Mouse (Mus musculus): ENCODE data around the gene Kmt2a. TPM values are rescaled to one million over a fixed set of nuclear protein-coding genes. Genes with fewer than 3 reads are reported as not detected.

The Kmt2a gene
- 10.4 and 14.7 TPM in 2 replicates for polyA plus RNA-seq (2014; fragmentation: Nextera tagmentation; extraction: Ambion mirVana)

DNA sequence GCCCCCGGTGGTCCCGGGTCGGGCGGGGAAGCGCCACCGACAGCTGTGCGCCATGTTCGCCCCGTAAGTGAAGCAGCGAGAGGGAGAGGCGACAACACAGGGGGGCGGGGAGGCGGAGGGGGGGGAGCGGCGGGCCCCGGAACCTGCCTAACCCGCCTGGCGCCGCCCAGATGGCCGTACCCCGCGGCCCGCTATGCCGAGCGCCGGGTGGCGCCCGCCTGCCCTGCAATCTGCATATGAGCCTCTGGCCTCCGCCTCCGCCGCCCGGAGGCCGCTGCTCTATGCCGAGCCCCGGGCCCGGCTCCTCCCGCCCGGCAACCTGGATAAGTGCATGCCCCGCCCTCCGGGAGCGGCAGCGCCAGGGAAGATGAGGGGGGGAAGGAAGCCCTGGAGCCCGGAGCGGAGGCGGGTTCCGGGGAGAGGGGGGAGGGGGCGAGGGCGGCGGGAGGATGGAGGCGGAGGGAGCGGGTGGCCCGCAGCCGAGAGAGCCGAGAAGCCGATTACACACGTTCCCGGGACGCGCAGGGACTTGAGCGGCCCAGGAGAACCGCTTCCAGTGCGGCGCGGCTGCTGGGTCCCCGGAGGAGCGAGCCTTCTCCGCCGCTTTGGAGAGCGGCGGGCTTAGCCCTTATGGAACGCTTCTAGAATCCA lies at the start of gene Kmt2a:
Kmt2a (minus strand) TSS at position 76 of the 651 bp plus-strand sequence.
- DNase-seq (ENCODE audit: low spot score) = peak; percentile 100
- peak within 1 kb of the TSS; percentile 98 for H3K4me3 ChIP-seq (ENCODE audit: low read depth, low read length)
- peak within 1 kb of the TSS; percentile 89 for H3K27ac ChIP-seq (ENCODE audit: low read depth)
- ATAC-seq (replicated peaks; ENCODE audit: low FRiP score, low TSS enrichment, low read depth) = peak; percentile 88
- no peaks in the 10 kb centered on the region for H3K9me3 ChIP-seq (ENCODE audit: control insufficient read depth, low read length)
- H3K9ac ChIP-seq (ENCODE audit: low read length) = peak within 1 kb of the TSS; percentile 91
- H3K27me3 ChIP-seq (replicated peaks; ENCODE audit: control insufficient read depth, insufficient read depth, low read length) = no peaks in the 10 kb centered on the region
- WGBS = under 1% methylated on average over 35 of the region's 71 CpGs
- H3K4me1 ChIP-seq (replicated peaks; ENCODE audit: control insufficient read depth, insufficient read depth, low read length) = peaks cover 37% of the 10 kb centered on the region
- H3K4me2 ChIP-seq (ENCODE audit: low read length) = peak within 1 kb of the TSS; percentile 98
- H3K36me3 ChIP-seq (ENCODE audit: control insufficient read depth, insufficient read depth, low read length) = 0 out of 2 replicates have a peak, but pooled peaks cover 5% of the 10 kb centered on the region

DNA sequence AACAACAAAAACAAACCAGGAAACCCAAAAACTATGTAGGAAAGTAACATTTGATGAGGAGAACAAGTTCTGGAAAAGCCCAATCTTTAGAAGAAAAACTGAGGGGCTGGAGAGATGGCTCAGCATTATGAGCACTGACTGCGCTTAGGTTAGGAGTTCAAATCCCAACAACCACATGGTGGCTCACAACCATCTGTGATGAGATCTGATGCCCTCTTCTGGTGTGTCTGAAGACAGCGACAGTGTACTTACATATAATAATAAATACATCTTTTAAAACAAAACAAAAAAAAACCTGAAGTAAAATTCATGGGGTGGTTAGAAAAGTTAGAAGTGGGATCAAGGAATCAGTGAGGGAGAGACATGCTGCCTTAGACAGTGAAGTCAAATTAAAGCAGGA lies 40.4 kb upstream of the Kmt2a start:
- Histone ChIP-seq H3K4me2 (ENCODE audit: low read length) (peak overlapping the region; percentile 84), H3K27ac (ENCODE audit: low read depth) (peak overlapping the region; percentile 72; the same call in 1 of the 2 replicates), H3K4me3 (ENCODE audit: low read depth, low read length) (peak overlapping the region; percentile 91), H3K4me1 (replicated peaks; ENCODE audit: control insufficient read depth, insufficient read depth, low read length) (peaks cover 7% of the 10 kb centered on the region), H3K9me3 (ENCODE audit: control insufficient read depth, low read length) (no peaks in the 10 kb centered on the region), H3K9ac (ENCODE audit: low read length) (no peak overlapping the region), H3K27me3 (replicated peaks; ENCODE audit: control insufficient read depth, insufficient read depth, low read length) (no peaks in the 10 kb centered on the region), H3K36me3 (ENCODE audit: control insufficient read depth, insufficient read depth, low read length) (0 out of 2 replicates have a peak, but pooled peaks cover 5% of the 10 kb centered on the region)
- 79% methylated on average over 2 of the region's 2 CpGs for WGBS
- DNase-seq (ENCODE audit: low spot score) (no peak), ATAC-seq (replicated peaks; ENCODE audit: low FRiP score, low TSS enrichment, low read depth) (no peak)

DNA sequence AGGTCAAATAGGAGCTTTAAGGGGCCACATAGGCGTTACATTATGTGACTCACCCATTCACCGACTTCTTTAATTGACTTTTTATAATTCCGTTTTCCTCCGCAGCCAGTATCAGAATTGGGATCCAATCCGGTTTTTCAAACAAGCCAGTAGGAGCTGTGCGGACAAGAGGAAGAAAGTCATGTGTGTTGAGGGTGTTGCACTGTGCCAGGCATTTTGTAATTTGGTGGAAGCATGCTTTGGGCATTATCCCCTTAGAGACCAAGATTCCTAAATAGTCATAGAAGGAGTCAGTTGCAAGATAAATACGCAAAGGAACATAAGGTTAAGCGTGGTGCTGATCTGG lies 40.0 kb upstream of the Kmt2a start:
- H3K9ac ChIP-seq (ENCODE audit: low read length) = peak overlapping the region; percentile 76
- peak overlapping the region; percentile 84 for H3K4me2 ChIP-seq (ENCODE audit: low read length)
- H3K27ac ChIP-seq (ENCODE audit: low read depth) = peak overlapping the region; percentile 72; the same call in 1 of the 2 replicates
- WGBS = 1% methylated on average over 8 of the region's 8 CpGs
- no peaks in the 10 kb centered on the region for H3K9me3 ChIP-seq (ENCODE audit: control insufficient read depth, low read length)
- ATAC-seq (replicated peaks; ENCODE audit: low FRiP score, low TSS enrichment, low read depth) (peak; percentile 88), DNase-seq (ENCODE audit: low spot score) (no peak)
- 0 out of 2 replicates have a peak, but pooled peaks cover under 1% of the 10 kb centered on the region for H3K36me3 ChIP-seq (ENCODE audit: control insufficient read depth, insufficient read depth, low read length)
- peaks cover 7% of the 10 kb centered on the region for H3K4me1 ChIP-seq (replicated peaks; ENCODE audit: control insufficient read depth, insufficient read depth, low read length)
- H3K4me3 ChIP-seq (ENCODE audit: low read depth, low read length) = peak overlapping the region; percentile 91
- H3K27me3 ChIP-seq (replicated peaks; ENCODE audit: control insufficient read depth, insufficient read depth, low read length) = no peaks in the 10 kb centered on the region

DNA sequence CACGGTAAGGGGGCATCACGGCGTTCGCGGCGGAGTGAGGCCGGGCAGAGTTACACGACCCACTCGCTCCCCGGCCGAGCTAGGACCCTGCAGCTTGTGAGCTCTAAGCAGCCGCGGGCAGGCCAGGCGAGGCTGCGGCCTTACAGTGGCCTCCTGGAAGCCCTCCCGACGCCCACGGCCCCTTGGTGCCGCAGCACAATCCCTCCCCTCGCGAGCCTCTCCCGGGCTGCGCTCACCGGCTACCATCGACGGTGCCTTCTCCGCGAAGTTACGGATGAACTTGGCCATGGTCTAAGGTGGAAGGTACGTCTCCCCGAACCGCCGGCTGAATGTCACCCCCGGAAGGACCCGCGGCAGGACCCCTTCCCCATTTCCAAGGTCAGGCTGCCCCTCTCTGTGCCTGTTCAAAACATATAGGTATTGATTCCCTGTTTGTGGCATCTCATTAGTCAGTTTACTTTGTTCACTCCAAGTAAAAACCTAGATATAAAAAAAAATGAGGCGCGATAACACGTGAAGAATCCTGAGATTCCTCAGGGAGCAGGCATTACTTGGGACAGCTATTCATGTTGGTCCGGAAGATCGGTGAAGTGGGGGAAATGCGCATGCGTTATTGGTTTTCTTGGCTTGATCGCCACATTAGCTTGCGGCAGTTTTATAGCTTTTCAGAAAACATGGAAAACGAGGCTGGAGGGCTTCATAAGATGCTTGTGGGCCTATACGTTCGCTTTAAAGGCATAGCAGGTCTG lies 39.5 kb upstream of the Kmt2a start, which contains the start of gene Atp5l:
Atp5l (minus strand) TSS at position 369 of the 749 bp plus-strand sequence.
- Histone ChIP-seq H3K4me2 (ENCODE audit: low read length) (peak within 1 kb of the TSS; percentile 84), H3K4me1 (replicated peaks; ENCODE audit: control insufficient read depth, insufficient read depth, low read length) (peaks cover 8% of the 10 kb centered on the region), H3K9ac (ENCODE audit: low read length) (peak within 1 kb of the TSS; percentile 76), H3K4me3 (ENCODE audit: low read depth, low read length) (peak within 1 kb of the TSS; percentile 91), H3K9me3 (ENCODE audit: control insufficient read depth, low read length) (no peaks in the 10 kb centered on the region), H3K27me3 (replicated peaks; ENCODE audit: control insufficient read depth, insufficient read depth, low read length) (no peaks in the 10 kb centered on the region), H3K36me3 (ENCODE audit: control insufficient read depth, insufficient read depth, low read length) (no peaks in the 10 kb centered on the region), H3K27ac (ENCODE audit: low read depth) (peak within 1 kb of the TSS; percentile 72)
- ATAC-seq (replicated peaks; ENCODE audit: low FRiP score, low TSS enrichment, low read depth) (peak; percentile 88), DNase-seq (ENCODE audit: low spot score) (peak; percentile 94)
- under 1% methylated on average over 48 of the region's 48 CpGs for WGBS

DNA sequence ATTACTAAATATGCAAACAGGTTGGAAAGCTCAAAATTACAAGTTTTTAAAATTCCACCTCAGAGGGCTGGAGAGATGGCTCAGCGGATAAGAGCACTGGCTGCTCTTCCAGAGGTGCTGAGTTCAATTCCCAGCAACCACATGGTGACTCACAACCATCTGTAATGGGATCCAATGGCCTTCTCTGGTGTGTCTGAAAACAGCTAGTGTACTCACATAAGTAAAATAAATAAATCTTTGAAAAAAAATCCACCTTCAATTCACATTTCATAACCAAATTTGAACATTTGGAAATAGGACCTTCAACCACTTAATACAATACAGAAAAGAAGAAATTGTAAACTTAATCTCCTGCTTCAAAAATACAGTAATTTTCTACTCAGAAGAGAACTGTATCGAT lies 38.5 kb upstream of the Kmt2a start:
- ATAC-seq (replicated peaks; ENCODE audit: low FRiP score, low TSS enrichment, low read depth) = no peak
- no peaks in the 10 kb centered on the region for H3K9me3 ChIP-seq (ENCODE audit: control insufficient read depth, low read length)
- H3K9ac ChIP-seq (ENCODE audit: low read length) = peak overlapping the region; percentile 76
- H3K36me3 ChIP-seq (ENCODE audit: control insufficient read depth, insufficient read depth, low read length) = no peaks in the 10 kb centered on the region
- DNase-seq (ENCODE audit: low spot score) = no peak
- H3K4me3 ChIP-seq (ENCODE audit: low read depth, low read length) = peak overlapping the region; percentile 91
- 25% methylated on average over 2 of the region's 2 CpGs for WGBS
- peak overlapping the region; percentile 84 for H3K4me2 ChIP-seq (ENCODE audit: low read length)
- H3K27ac ChIP-seq (ENCODE audit: low read depth) = no peak overlapping the region
- no peaks in the 10 kb centered on the region for H3K27me3 ChIP-seq (replicated peaks; ENCODE audit: control insufficient read depth, insufficient read depth, low read length)
- peaks cover 17% of the 10 kb centered on the region for H3K4me1 ChIP-seq (replicated peaks; ENCODE audit: control insufficient read depth, insufficient read depth, low read length)

DNA sequence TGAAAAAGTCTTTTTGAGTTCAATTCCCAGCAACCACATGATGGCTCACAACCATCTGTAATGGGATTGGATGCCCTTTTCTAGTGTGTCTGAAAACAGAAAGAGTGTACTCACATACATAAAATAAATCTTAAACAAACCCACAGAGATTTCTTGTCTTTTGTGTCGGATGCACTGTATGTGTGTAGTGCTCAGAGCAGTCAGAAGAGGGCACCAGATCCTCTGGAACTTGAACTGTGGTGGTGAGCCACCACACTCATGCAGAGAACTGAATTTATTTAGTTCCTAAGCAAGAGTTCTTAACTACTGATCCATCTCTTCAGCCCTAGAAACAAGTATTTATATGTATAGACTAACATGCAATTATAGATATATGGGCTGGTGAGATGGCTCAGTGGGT lies 35.1 kb upstream of the Kmt2a start:
- Histone ChIP-seq H3K27me3 (replicated peaks; ENCODE audit: control insufficient read depth, insufficient read depth, low read length) (no peaks in the 10 kb centered on the region), H3K9ac (ENCODE audit: low read length) (no peak overlapping the region), H3K27ac (ENCODE audit: low read depth) (no peak overlapping the region), H3K4me3 (ENCODE audit: low read depth, low read length) (no peak overlapping the region), H3K36me3 (ENCODE audit: control insufficient read depth, insufficient read depth, low read length) (peaks cover 20% of the 10 kb centered on the region), H3K4me1 (replicated peaks; ENCODE audit: control insufficient read depth, insufficient read depth, low read length) (peaks cover 17% of the 10 kb centered on the region), H3K4me2 (ENCODE audit: low read length) (no peak overlapping the region), H3K9me3 (ENCODE audit: control insufficient read depth, low read length) (no peaks in the 10 kb centered on the region)
- DNase-seq (ENCODE audit: low spot score) (peak; percentile 58), ATAC-seq (replicated peaks; ENCODE audit: low FRiP score, low TSS enrichment, low read depth) (no peak)
- WGBS = 44% methylated on average over 1 of the region's 1 CpGs

DNA sequence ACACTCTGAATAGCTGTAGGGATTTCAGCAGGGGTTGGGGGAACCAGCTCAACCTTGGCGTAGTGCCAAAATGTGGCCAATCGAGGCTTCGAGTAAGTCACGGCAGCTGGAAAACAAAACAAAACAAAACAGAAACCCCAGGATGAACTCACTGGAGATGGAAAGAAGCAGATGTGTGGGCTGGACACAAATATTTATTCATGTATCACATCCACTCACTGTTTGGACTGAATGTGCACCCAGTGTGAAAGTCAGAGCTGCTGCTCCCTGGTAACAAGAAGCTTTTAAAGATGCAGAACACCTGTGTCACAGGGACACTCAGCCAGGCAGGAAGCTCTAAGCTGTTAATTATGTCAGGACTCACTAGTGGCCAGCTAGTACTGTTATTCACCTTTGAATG lies 33.6 kb upstream of the Kmt2a start:
- Histone ChIP-seq H3K4me1 (replicated peaks; ENCODE audit: control insufficient read depth, insufficient read depth, low read length) (peaks cover 17% of the 10 kb centered on the region), H3K27ac (ENCODE audit: low read depth) (peak overlapping the region; percentile 67; the same call in 1 of the 2 replicates), H3K27me3 (replicated peaks; ENCODE audit: control insufficient read depth, insufficient read depth, low read length) (no peaks in the 10 kb centered on the region), H3K4me3 (ENCODE audit: low read depth, low read length) (no peak overlapping the region), H3K9ac (ENCODE audit: low read length) (no peak overlapping the region), H3K4me2 (ENCODE audit: low read length) (no peak overlapping the region), H3K36me3 (ENCODE audit: control insufficient read depth, insufficient read depth, low read length) (peaks cover 31% of the 10 kb centered on the region), H3K9me3 (ENCODE audit: control insufficient read depth, low read length) (no peaks in the 10 kb centered on the region)
- ATAC-seq (replicated peaks; ENCODE audit: low FRiP score, low TSS enrichment, low read depth) (no peak), DNase-seq (ENCODE audit: low spot score) (no peak)
- WGBS = 51% methylated on average over 4 of the region's 4 CpGs

DNA sequence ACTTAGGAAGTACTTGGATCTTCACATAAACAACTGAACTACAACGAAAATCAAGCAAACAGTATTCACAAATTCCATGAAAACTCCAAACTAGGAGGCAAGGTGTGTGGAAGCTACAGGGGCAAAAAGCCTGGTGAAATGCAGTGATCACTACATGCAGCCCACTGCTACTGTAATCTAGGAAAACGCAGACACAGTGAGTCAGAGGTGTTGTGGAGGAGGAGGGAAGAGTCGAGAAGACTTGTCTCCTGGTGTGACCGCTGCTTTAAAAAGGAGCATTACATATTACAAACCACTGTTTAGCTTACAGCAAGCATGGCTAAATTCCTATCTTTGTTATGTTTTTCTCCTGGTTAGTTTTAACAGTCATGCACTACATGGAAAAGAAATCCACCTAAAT lies 30.3 kb upstream of the Kmt2a start:
- no peak overlapping the region for H3K4me2 ChIP-seq (ENCODE audit: low read length)

More for the DNA sequence above, 30.3 kb upstream of the Kmt2a start:
- H3K36me3 ChIP-seq (ENCODE audit: control insufficient read depth, insufficient read depth, low read length) = peaks cover 31% of the 10 kb centered on the region
- H3K9me3 ChIP-seq (ENCODE audit: control insufficient read depth, low read length) = no peaks in the 10 kb centered on the region
- H3K4me3 ChIP-seq (ENCODE audit: low read depth, low read length) = no peak overlapping the region
- DNase-seq (ENCODE audit: low spot score) = no peak
- WGBS = 88% methylated on average over 4 of the region's 4 CpGs
- H3K27ac ChIP-seq (ENCODE audit: low read depth) = no peak overlapping the region
- ATAC-seq (replicated peaks; ENCODE audit: low FRiP score, low TSS enrichment, low read depth) = no peak
- H3K27me3 ChIP-seq (replicated peaks; ENCODE audit: control insufficient read depth, insufficient read depth, low read length) = no peaks in the 10 kb centered on the region
- no peak overlapping the region for H3K9ac ChIP-seq (ENCODE audit: low read length)
- peaks cover 10% of the 10 kb centered on the region for H3K4me1 ChIP-seq (replicated peaks; ENCODE audit: control insufficient read depth, insufficient read depth, low read length)

Measured in intestine, embryonic 14.5 days (tissue).